Mouse (Mus musculus): ENCODE data around the gene Mtmr12.

Gene Mtmr12

DNA sequence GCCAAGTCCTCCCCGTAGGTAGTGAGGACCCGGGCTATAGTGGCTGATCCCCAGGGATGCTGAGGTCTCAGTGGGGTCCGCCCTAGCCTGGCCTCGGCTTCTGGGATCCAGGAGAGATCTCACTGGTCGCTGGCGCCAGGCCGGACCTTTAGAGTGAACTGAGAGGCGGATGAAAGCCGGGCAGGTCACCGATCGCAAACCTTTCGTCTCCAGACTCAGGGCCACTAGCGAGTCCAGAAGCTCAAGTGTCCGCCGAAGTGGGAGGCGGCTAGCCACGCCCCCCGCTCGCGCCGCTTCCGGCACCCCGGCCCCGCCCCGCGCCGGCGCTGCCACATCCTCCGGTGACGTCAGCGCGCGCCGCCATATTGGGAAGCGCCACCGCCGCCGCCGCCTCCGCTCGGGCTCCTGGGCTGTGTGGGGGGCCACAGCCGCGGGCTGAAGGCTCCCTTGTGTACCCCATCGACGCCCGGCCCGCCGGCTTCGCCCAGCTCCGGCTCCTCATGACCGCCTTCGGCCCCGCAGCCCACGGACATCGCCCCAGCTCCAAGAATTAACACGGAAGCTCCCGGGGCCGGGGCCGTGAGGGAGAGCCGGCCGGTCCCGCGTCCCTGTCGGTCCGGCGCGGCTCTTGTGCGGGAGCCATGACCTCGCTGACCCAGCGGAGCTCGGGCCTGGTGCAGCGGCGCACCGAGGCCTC is 116.4 kb downstream of the Mtmr12 start, which contains the start of gene Golph3:
Gene Golph3 (plus strand): TSS at position 360 of the 697 bp plus-strand sequence.
- DNase-seq (ENCODE audit: low spot score in 2 of 2), result peak; percentile 89 to 90

DNA sequence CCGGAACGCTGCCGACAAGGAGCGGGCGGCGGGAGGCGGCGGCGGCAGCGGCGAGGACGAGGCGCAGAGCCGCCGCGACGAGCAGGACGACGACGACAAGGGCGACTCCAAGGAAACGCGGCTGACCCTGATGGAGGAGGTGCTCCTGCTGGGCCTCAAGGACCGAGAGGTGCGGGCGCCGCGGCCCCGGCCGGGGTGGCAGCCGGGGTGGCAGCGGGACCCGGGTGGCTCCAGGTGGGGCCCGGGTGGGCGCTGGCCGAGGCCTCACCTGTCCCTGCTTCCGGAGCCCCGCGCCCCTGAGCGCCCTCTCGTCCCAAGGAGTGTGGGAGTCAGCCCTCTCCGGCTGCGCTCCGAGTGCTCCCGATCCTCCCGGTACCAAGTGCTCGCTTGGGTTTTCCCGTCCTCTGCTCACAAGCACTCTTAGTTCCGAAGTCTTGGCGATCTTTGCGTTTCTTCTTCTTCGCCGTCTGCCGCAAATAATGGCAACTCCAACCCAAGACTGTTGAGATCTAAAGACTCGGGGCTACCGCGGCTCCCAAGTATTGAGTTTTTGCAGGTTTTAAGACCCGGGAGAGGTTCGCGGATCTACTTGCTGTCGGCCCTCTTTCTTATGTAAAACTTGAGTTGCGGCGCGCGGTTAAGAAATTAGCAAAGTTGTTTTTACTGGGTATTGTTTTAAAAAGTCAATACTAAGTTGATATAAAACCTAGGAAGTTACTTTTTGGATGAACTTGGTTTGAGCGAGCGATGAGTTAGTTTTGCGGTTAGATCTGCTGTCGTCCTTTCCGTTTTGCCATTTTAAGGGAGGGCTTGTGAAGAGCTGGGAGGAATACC is 117.2 kb downstream of the Mtmr12 start, which contains the start of gene 1810049J17Rik:
Gene 1810049J17Rik (minus strand): TSS at position 112 of the 834 bp plus-strand sequence.
- DNase-seq (ENCODE audit: low spot score in 2 of 2), result peak in 1 of 2 experiments; percentile 51

DNA sequence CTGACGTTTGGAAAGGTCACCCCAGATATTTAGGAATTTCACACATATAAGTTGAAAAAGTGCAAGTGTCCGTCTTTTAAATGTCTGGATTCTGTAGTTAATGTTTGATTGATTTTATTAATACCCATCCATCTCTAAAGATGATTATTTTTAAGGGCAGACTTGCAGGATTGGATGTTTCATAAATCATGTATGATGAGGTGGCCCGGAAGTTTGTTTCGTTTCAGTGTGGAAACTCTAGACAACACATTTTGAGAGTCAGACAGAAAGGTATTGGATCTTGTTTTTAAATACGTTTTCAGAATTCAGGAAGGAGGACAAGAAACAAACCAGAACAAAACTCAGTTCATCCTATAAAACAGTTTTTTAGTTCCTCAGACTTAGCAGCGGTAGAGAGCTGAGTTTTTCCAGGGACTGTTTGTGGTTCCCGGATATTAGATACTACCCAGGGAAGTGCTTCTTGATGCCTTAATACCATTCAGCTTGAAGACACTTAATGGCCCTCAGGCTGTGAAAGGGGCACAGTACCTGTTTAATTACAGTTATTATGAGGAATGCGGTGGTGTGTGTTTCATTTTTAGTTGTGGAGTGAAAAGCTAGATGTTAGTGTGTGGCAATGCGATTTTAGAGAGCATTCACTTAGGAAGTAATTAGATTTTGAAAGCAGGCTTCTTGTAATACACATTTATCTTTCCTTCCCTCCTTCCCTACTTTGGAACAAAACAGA is 118.0 kb downstream of the Mtmr12 start:
- DNase-seq (ENCODE audit: low spot score in 2 of 2), result no peak

All from urinary bladder, adult 18-20 months (tissue).